Mouse (Mus musculus): ENCODE measurements around the gene Gm8113.
A peak's percentile ranks its signal among the peaks of the same experiment; 100 is the strongest.
"Not testable (repeated sequence)": the region's sequence is repeated elsewhere in the genome, so short reads cannot be mapped to it uniquely, and the experiment has no call there.

Gene Gm8113

DNA sequence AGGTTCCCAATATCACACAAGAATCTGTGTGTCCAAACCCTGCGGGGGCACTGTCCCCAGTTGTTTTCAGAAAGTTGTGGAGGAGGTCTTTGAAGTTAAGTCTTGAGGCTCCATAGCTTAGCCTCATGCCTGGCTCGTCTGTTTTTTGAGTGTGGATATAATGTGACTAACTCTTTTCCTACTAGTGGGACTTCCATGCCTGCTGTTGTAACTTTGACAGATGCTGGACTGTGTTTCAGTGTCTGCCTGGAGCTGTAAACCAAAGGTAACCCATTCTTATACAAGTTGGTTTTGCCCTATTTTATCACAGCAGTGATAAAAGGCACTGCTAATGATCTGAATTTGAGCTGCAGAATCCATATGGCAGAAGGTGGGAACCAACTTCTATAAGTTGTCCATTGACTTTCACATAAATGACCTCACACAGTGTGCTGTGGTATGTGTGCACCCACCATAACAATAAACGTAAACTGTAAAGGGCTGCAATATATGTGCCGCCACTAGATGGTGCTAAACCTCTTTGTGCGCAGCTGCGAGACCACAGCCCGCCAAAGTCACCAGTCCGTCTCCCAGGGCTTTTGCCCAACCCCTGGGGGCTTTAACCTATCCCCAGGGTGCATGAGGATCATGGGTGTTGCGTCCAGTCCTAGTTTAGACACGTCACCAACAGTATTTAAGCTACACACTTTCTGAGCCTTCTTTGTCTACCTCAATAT lies at the start of gene Gm8113:
Gene Gm8113, plus strand, starts transcription at position 703 of the 716 bp plus-strand sequence.
- not testable (repeated sequence) for DNase-seq (ENCODE audit: low spot score)

DNA sequence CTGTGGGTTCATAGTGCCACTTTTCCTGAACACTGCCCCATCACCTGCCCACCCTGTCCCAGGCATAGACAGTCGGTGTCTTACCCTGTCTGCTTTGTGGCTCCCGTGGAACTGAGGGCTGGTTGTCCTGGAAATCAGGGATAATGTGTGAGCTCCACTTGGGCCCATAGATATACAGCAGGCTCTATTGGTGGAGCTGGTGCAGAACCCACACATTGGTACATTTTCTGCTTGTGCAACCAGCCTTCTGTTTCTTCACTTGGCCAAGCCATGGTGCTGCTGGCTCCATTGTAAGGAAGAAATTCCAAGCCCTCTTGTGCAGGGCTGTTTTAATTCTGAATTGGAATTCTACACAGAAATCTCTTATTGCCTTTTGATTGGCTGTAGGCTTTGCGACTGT lies 49.8 kb upstream of the Gm8113 start, which contains the start of gene Ear1:
Gene Ear1, minus strand, starts transcription at position 101 of the 400 bp plus-strand sequence.
- not testable (repeated sequence) for DNase-seq (ENCODE audit: low spot score)

DNA sequence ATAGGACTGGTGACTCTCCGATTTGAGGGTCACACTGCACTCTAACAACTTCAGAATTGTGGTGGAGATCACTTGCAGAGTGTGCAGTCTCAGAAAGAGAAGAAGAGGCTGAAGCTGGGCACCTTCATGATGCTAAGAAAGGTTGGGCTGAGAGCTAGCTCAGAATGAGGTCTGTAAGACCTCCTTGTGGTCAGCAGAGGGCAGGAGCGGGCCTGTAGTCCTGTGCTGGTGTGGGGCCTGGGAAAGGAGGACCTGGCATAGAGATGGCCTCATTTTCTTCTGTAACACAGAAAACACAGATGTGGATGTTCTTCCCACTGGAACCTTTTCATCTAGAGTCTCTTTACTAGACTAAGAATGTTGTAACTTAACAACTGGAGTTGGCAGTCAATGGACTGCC lies 47.4 kb upstream of the Gm8113 start:
- DNase-seq (ENCODE audit: low spot score): not testable (repeated sequence)

DNA sequence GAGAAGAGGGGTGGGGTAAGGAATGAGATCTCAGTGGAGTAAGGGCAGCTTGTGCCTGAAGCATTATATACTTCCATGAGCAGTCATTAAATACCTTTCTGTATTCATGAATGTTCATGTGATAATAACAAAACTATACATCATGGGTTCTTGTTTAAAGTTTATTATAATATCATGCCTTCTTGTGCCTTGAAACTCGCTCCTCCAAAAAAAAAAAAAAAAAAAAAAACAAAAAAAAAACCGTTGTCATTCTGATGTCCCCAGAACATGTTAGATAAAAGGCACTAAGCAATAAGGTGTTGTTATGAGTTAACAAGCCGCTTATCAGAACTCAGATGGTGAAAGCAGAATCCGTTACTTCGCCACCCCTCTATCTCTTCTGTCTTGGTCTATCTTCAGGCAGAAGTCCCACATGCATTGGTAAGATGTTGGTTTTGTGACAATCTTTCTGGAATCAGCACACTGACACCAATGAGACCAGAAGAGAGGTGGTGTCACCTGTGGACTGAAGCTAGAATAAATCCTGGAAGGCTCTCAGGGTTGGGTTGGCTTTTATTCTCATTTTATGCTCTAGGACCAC lies 45.1 kb upstream of the Gm8113 start:
- DNase-seq (ENCODE audit: low spot score): not testable (repeated sequence)

DNA sequence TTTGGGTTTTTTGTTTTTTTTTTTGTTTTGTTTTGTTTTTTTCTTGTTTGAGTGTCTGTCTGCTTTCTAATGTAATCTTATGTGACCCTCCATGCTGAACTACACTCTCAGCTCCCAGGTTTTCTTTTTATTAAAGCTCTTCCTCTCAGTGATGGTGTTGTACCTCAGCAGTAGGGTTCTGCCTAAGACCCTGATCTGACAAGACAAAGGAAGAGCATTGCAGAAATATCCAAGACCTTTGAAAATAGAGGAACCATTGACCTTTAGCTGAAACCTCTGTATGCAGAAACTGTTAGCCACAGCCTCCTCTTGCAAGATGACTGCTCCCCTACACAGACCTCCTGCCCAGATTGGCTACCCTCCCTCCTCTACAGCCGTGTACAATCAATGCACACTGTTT lies 39.0 kb upstream of the Gm8113 start:
- DNase-seq (ENCODE audit: low spot score): not testable (repeated sequence)

DNA sequence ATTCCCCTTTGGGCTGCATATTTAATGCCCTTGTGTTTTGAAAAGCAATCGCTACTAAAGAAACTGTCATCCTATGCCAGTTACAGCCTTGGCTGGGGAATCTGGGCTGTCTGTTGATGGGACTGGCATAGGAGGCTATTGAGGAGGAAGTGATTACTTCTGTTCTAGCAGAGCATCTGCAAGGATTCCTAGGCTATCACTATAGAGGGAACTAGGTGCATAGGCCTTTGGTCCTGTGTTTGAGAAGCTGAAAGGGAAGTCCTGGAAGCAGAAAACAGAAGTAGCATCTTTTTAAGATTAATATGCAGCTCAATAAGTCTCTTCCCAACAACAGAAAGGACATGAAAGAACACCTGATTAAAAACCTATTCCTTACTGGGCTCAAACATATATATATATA lies 33.9 kb upstream of the Gm8113 start:
- DNase-seq (ENCODE audit: low spot score): not testable (repeated sequence)

DNA sequence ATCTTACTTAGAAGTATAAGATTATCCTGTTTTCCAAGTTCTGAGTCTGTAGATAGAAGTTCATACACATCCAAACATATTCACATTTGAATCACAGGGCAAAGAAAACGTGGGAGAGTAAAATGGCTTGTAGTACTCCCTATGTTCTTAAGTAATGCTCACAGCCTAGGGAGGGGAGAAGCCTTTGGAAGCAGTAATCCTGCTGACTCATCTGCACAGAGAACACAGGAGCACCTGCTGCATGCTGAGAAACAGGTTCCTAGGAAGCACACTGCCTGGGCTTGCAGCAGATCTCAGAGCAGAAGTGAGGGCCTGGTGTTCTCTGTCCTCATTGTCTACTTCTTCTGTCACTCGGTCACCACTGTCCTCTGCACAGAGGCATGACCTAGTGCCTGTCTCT lies 29.8 kb upstream of the Gm8113 start:
- DNase-seq (ENCODE audit: low spot score): not testable (repeated sequence)

DNA sequence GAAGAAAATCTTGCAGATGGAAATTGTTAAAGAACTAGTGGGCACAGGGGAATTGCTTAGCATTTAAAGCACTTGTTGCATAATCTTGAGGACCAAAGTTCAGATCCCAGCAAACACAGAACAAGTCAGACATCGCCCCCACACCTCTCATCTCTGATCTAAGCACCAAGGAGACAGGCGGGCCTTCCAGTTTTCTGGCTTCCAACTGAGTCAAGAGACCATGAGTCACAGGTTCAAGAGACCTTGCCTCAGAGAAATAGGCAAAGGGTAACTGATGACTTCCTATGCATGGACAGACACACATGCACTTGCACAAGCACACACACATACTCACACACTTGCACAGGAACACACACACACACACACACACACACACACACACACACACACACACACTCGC lies 26.6 kb upstream of the Gm8113 start:
- not testable (repeated sequence) for DNase-seq (ENCODE audit: low spot score)

DNA sequence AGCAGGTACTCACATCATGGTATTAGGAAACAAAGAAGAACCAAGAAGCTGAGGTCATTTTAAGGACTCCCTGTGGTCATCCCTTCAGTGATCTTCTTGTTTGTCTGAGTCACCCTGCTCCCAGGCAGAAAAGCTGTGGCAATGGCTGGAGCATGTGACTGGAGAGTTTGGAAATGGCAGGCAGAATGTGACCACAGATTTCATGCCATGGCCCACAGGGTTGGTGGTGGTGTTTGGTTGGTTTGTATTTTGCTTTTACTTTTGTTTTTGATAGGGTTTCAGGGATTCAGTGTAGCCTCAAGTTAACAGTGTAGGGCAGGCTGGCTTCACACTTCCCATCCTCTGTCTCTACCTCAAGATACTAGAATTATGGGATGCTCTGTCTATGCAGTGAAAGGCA lies 7.0 kb upstream of the Gm8113 start:
- not testable (repeated sequence) for DNase-seq (ENCODE audit: low spot score)

DNA sequence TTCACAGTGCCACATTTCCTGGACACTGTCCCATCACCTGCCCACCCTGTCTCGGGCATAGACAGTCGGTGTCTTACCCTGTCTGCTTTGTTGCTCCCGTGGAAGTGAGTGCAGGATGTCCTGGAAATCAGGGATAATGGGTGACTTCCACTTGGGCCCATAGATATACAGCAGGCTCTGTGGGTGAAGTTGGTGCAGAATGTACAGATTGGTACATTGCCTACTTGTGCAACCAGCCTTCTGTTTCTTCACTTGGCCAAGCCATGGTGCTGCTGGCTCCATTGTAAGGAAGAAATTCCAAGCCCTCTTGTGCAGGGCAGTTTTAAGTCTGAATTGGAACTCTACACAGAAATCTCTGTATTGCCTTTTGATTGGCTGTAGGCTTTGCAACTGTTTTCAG lies 1.7 kb upstream of the Gm8113 start, which contains the start of gene Ear10:
Gene Ear10, minus strand, starts transcription at position 101 of the 400 bp plus-strand sequence.
- DNase-seq (ENCODE audit: low spot score): not testable (repeated sequence)

DNA sequence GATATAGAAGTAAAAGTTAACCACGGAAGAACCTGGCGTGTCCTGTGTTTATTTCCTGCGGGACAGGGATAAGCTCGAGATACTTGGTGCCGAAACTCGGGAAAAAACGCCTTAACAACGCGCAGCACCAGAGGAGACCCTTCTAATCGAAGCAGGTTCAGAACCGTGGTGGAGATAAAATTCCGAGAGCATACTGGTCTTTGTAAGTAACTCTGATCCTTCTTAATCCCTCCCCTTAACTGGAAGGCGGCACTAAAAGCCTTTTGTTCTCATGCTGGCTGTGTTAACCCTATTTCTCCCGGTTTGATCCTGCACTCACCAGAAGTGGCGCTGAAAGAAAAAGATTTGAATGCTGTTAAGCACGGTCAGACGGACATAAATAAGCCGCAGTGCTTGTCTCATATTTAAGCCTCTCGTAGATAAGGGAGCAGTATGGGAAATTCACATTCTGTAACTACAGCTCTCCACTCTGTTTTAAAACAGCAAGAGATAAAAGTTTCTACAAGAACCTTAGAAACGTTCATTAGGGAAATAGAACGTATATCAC lies 287 bp downstream of the Gm8113 start:
- DNase-seq (ENCODE audit: low spot score): not testable (repeated sequence)

DNA sequence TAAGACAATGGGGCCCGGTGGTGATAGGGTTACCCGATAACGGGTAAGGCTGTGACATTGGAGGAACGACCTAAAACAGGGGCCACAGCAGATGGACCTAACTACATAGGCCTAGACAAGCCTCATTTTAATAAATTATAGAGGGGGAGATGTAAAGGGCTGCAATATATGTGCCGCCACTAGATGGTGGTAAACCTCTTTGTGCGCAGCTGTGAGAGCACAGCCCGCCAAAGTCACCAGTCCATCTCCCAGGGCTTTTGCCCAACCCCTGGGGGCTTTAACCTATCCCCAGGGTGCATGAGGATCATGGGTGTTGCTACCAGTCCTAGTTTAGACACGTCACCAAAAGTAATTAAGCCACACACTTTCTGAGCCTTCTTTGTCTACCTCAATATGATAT lies 7.8 kb downstream of the Gm8113 start:
- DNase-seq (ENCODE audit: low spot score): peak; percentile 8

DNA sequence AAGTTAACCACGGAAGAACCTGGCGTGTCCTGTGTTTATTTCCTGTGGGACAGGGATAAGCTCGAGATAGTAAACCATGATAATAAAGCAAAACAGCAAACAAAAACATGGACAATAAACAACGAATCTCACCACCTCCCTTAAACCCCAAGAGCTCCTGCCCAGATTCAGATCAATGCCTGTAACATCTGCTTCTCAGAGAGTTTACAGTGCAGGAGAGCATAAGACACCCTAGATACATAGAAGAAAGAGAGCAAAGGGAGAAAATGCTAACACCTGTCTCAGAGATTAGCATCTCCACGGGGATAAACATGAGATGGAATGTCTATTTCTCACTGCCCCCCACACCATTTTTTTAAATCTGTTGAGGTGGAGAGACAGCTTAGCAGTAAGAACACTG lies 8.2 kb downstream of the Gm8113 start:
- not testable (repeated sequence) for DNase-seq (ENCODE audit: low spot score)

DNA sequence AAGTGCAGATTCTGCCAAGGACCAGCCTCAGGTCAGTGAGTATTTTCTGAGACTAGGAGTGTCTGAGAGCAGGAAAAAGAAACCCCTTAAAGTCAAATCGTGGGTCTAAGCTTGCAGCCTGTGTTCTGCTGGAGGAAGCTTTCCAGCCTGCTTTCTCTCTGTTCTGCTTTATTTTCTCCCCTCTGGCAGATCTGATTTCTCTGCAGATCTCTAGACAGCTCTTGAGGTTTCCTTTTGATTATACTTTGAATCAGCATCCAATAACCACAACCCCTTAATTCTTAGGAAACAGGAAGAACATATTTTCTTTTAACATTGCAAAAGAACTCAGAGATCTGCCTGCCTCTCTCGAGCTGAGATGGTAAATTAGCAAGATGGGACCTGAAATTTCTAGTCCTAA lies 28.2 kb downstream of the Gm8113 start:
- not testable (repeated sequence) for DNase-seq (ENCODE audit: low spot score)

DNA sequence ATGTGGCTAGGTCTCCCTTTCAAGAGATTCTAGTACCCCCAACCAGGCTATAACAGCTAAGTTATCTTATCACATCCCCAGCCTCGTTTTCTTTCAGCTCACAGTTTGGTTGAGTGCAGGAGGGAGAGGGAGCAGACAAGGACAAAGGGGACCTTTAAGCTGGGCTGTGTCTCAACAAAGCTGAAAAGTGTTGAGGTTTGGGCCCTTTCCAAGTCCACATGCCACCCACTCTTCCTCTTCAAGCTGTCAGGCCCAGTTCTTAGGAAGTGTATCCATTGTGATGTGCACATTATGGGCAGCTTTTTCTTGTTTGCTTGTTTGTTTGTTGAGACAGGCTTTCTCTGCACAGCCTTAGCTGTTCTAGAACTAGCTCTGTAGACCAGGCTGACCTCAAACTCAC lies 29.9 kb downstream of the Gm8113 start:
- not testable (repeated sequence) for DNase-seq (ENCODE audit: low spot score)

DNA sequence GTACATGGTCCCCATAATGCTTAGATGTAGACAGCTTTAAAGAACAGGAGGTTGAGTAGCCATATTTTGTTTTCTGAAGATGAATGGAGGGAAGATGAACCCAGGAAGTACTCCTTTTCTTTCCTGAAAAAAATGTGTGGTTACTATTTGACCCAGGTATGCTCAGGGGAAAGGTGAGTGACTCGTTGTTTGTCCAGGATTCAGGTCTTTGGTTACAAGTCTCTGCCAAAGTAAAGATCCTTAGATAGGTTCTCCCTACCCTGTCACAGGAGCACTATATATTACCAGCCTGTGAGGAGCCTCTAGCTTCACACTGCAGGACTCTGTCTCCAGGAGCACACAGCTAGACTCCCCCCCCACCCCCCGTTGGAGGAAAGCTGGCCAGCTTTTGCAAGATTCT lies 31.6 kb downstream of the Gm8113 start, which contains the start of gene Ang5:
Gene Ang5, plus strand, starts transcription at position 301 of the 400 bp plus-strand sequence.
- not testable (repeated sequence) for DNase-seq (ENCODE audit: low spot score)
